Comparison of ENCODE assay signal across 24 mouse cellular contexts in the genomic region with DNA sequence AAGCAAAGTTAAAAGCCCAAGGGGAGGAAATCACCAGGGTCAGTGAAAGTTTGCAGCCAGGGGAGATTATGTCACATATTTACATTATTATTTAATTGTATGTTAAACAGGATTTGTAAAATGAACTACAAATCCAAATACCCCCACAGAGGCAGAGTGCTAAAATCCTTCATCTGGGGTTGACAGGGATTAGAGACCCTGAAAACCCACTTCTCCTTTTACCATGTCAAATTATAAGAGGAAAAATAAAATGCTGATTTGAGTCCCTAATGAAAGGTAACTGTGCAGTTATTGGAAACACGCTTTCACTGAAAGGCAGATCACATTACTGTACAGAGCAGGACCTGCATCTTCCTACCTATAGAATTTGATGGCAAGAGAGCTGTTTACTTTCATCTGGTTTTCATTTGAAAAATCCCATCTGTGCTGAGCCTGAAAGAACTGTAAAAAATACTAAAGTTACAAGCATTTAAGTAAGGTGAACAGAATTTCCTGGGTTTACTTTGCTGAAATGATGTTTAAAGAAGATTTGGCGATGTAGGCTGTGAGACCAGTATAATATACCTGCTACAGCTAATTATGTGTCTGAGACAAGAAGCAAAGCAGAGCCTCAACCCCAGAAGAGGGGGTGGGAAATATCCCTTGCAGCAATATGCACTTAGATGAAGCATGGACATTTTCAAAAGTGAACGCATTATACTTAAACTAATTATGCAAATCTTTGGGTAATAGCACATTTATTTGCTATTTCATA.
DNase-seq lines count a peak whose midpoint lies in the region; ATAC-seq and TF ChIP-seq lines count a peak whose summit lies in the region.
"Had no signal": no experiment of that assay in that cellular context is flagged by ENCODE, and none has a peak within 500 bp of the region (broad histone marks: within the 10 kb centered on the region; RNA-seq: fewer than 3 reads in every experiment).

No protein-coding gene starts in this region.

- 24% methylated on average over 3 of the region's 3 CpGs for WGBS in embryonic facial prominence, embryonic 11.5 days
- WGBS in forebrain, embryonic 10.5 days, result 70% methylated on average over 3 of the region's 3 CpGs
- 87% methylated on average over 3 of the region's 3 CpGs for WGBS in thymus, adult 2 months

- peak; percentile 5 for DNase-seq in embryo, embryonic 10 days (ENCODE audit: low spot score)
- DNase-seq in embryo, embryonic 9.5 days (ENCODE audit: extremely low spot score), result no peak
- DNase-seq in embryonic facial prominence, embryonic 11.5 days (ENCODE audit: low spot score), result peak; percentile 79
- peak; percentile 57 for DNase-seq in hindlimb bud, embryonic 11.5 days (ENCODE audit: extremely low spot score, low read depth, low spot score)
- DNase-seq in mesoderm, embryonic 11.5 days (ENCODE audit: low read depth, low spot score), result peak; percentile 6
- DNase-seq in forebrain, embryonic 10.5 days (ENCODE audit: extremely low spot score, low spot score), result no peak
- no peak for DNase-seq in cerebellum, adult 8-10 months
- no peak for DNase-seq in thymus, adult 2 months
- DNase-seq: adrenal gland, postnatal 10 days; B cell, adult 2 months; cerebellum, adult 11 months; cerebellum, adult 9-10 months; cerebellum, postnatal 25 days; heart, adult 18-20 months; heart, postnatal 10 days; heart, postnatal 4 days had no signal

- no peaks in the 10 kb centered on the region for H3K36me3 ChIP-seq in embryonic facial prominence, embryonic 11.5 days (replicated peaks; ENCODE audit: control insufficient read depth, insufficient read depth, low read depth, low read length)
- H3K36me3 ChIP-seq in forebrain, embryonic 10.5 days (replicated peaks), result no peaks in the 10 kb centered on the region
- H3K36me3 ChIP-seq in thymus, adult 2 months (ENCODE audit: control insufficient read depth, insufficient read depth, low read length), result no peaks in the 10 kb centered on the region
- H3K36me3 ChIP-seq: embryonic facial prominence, embryonic 13.5 days; G1E; heart, embryonic 10.5 days; hindbrain, embryonic 13.5 days; intestine, embryonic 15.5 days had no signal

- no peaks in the 10 kb centered on the region for H3K4me1 ChIP-seq in embryonic facial prominence, embryonic 11.5 days (ENCODE audit: control insufficient read depth, insufficient read depth, low read length)
- H3K4me1 ChIP-seq in forebrain, embryonic 10.5 days, result no peaks in the 10 kb centered on the region
- no peaks in the 10 kb centered on the region for H3K4me1 ChIP-seq in thymus, adult 2 months (replicated peaks; ENCODE audit: control insufficient read depth, insufficient read depth, low read length)
- H3K4me1 ChIP-seq: embryonic facial prominence, embryonic 13.5 days; heart, embryonic 10.5 days; hindbrain, embryonic 13.5 days; intestine, embryonic 15.5 days had no signal

- peak; percentile 90 for ATAC-seq in embryonic facial prominence, embryonic 11.5 days (replicated peaks; ENCODE audit: insufficient number of reproducible peaks, low FRiP score, low TSS enrichment, low read depth)
- ATAC-seq: CD4-positive, CD25-positive, alpha-beta regulatory T cell, adult 4 months; forebrain, embryonic 14.5 days; hindbrain, postnatal 0 days; intestine, embryonic 15.5 days had no signal

- no peak for TF ChIP-seq CTCF in thymus, adult 2 months (IDR thresholded peaks at IDR 0.05; ENCODE audit: borderline replicate concordance, control insufficient read depth, extremely low read depth, insufficient read depth, low read length, poor library complexity)

- TF ChIP-seq POLR2A in thymus, adult 2 months (IDR thresholded peaks at IDR 0.05; ENCODE audit: control insufficient read depth, extremely low read depth, insufficient read depth, low read length, poor library complexity), result no peak

- H3K4me2 ChIP-seq in embryonic facial prominence, embryonic 11.5 days (ENCODE audit: low read depth, low read length), result no peak overlapping the region
- H3K4me2 ChIP-seq: embryonic facial prominence, embryonic 13.5 days; hindbrain, embryonic 13.5 days; intestine, embryonic 15.5 days had no signal

- H3K4me3 ChIP-seq in embryonic facial prominence, embryonic 11.5 days (ENCODE audit: low read depth, low read length), result no peak overlapping the region
- H3K4me3 ChIP-seq in forebrain, embryonic 10.5 days, result no peak overlapping the region
- H3K4me3 ChIP-seq in thymus, adult 2 months (ENCODE audit: control insufficient read depth, insufficient read depth, low read length), result no peak overlapping the region
- H3K4me3 ChIP-seq: embryonic facial prominence, embryonic 13.5 days; heart, embryonic 10.5 days; hindbrain, embryonic 13.5 days; intestine, embryonic 15.5 days had no signal

- no peak overlapping the region for H3K9ac ChIP-seq in embryonic facial prominence, embryonic 11.5 days (replicated peaks; ENCODE audit: low read length)
- H3K9ac ChIP-seq: embryonic facial prominence, embryonic 13.5 days; hindbrain, embryonic 13.5 days; intestine, embryonic 15.5 days had no signal

- no peak overlapping the region for H3K27ac ChIP-seq in embryonic facial prominence, embryonic 11.5 days (replicated peaks; ENCODE audit: low read depth, low read length)
- no peak overlapping the region for H3K27ac ChIP-seq in forebrain, embryonic 10.5 days
- H3K27ac ChIP-seq in thymus, adult 2 months (ENCODE audit: control insufficient read depth, insufficient read depth, low read length), result no peak overlapping the region
- H3K27ac ChIP-seq: embryonic facial prominence, embryonic 13.5 days; heart, embryonic 10.5 days; hindbrain, embryonic 13.5 days; hindbrain, postnatal 0 days; intestine, embryonic 15.5 days had no signal

- H3K27me3 ChIP-seq in embryonic facial prominence, embryonic 11.5 days (ENCODE audit: control insufficient read depth, insufficient read depth, low read length), result no peaks in the 10 kb centered on the region
- H3K27me3 ChIP-seq in forebrain, embryonic 10.5 days (ENCODE audit: poor library complexity, severe bottlenecking), result no peaks in the 10 kb centered on the region
- no peaks in the 10 kb centered on the region for H3K27me3 ChIP-seq in thymus, adult 2 months (ENCODE audit: control insufficient read depth, insufficient read depth, low read length)
- H3K27me3 ChIP-seq: embryonic facial prominence, embryonic 13.5 days; hindbrain, embryonic 13.5 days; intestine, embryonic 15.5 days had no signal

- H3K9me3 ChIP-seq in embryonic facial prominence, embryonic 11.5 days (replicated peaks; ENCODE audit: control insufficient read depth, low read length), result no peaks in the 10 kb centered on the region
- no peaks in the 10 kb centered on the region for H3K9me3 ChIP-seq in forebrain, embryonic 10.5 days
- H3K9me3 ChIP-seq: embryonic facial prominence, embryonic 13.5 days; G1E; heart, embryonic 10.5 days; hindbrain, embryonic 13.5 days; intestine, embryonic 15.5 days had no signal

Comparison
In these comparisons a context has a peak if more than half of its experiments do, and no peak if none do; other contexts are left out.
1. DNase-seq: peak in embryo, embryonic 10 days (single experiment), embryonic facial prominence, embryonic 11.5 days (single experiment), hindlimb bud, embryonic 11.5 days (single experiment) and mesoderm, embryonic 11.5 days (single experiment); none in embryo, embryonic 9.5 days (single experiment), forebrain, embryonic 10.5 days (single experiment), cerebellum, adult 8-10 months (single experiment) and thymus, adult 2 months (single experiment).